ENCODE assay signal across 8 mouse cellular contexts in the genomic region with DNA sequence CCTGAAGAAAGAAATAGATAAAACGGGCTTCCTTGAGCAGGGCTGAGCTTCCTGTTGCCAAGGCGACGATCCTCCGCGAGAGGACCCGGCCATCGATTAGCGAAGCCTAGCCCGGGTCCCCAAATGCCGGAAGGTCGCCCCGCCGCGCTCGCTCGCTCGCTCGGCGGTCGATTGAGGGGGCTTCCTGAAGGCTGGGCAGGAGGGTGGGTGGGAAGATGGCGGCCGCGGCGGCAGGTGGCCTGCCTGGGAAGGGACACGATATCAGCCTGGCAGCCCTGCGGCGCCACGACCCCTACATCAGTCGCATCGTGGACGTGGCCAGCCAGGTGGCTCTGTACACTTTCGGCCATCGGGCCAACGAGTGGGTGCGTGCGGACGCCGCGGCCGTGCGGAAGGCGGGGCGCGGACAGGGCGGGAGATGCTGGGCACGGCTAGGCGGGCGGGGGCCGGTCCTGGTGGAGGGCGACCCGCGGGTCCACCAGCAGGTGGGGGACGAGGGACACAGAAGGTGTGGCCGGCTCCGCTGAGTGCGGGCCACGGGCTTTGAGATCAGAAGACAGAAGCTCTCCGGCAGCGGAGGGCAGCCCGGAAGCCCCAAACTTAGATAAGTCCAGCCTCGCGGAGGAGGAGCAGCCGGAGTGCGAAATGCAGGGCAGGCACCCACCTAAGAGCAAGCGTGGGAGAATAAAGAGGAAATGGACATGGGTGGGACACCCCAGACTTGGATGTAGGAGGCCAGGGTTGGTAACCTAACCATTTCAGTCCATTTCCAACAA. TPM values are rescaled to one million over a fixed set of nuclear protein-coding genes. Genes with fewer than 3 reads are reported as not detected.
DNase-seq lines count a peak whose midpoint lies in the region; ATAC-seq and TF ChIP-seq lines count a peak whose summit lies in the region.

A gene (plus strand): TSS at position 176 of the 776 bp plus-strand sequence.

- peak; percentile 69 for TF ChIP-seq CTCF in Patski (IDR thresholded peaks at IDR 0.05)

- peaks cover 10% of the 10 kb centered on the region for H3K36me3 ChIP-seq in hindbrain, embryonic 14.5 days (replicated peaks; ENCODE audit: control insufficient read depth, insufficient read depth)

- CTCF ChIA-PET in Patski (lab: Charles Lee) = interaction anchor here (0.6 to 1.5 kb wide), 3 partner anchors 16 to 549 kb away, joined by 3 to 4 read pairs (median 3); no protein-coding TSS in a partner anchor

- peak within 1 kb of the TSS; percentile 73 for H3K4me2 ChIP-seq in hindbrain, embryonic 14.5 days (replicated peaks)

- peak; percentile 30 for DNase-seq in Patski (ENCODE audit: low read depth, low spot score)
- peak; percentile 94 for DNase-seq in cerebellum, postnatal 14 days
- DNase-seq in frontal cortex, postnatal 25 days (ENCODE audit: low spot score in 2 of 2) = peak; percentile 69 to 70
- DNase-seq in hindbrain, embryonic 14.5 days (ENCODE audit: low spot score) = peak; percentile 92
- DNase-seq in layer of hippocampus, postnatal 36 days = peak; percentile 82 to 86
- DNase-seq in lung, postnatal 36 days = peak; percentile 91
- DNase-seq in retina, postnatal 1 day = peak; percentile 96
- peak; percentile 78 to 89 for DNase-seq in urinary bladder, adult 18-20 months (ENCODE audit: low spot score in 2 of 2)

- no peaks in the 10 kb centered on the region for H3K9me3 ChIP-seq in hindbrain, embryonic 14.5 days (ENCODE audit: control insufficient read depth, low read length)

- H3K27ac ChIP-seq in hindbrain, embryonic 14.5 days = peak within 1 kb of the TSS; percentile 94

- peaks cover 17% of the 10 kb centered on the region for H3K4me1 ChIP-seq in hindbrain, embryonic 14.5 days (replicated peaks; ENCODE audit: control insufficient read depth, insufficient read depth, low read length)

- H3K4me3 ChIP-seq in hindbrain, embryonic 14.5 days (replicated peaks; ENCODE audit: low read length) = peak within 1 kb of the TSS; percentile 84

- in situ Hi-C loops in Patski (cut with MboI; ENCODE audit: low pct_unique_long_range_greater_than_20kb) = no loop called here

- WGBS in hindbrain, embryonic 14.5 days = under 1% methylated on average over 56 of the region's 65 CpGs

- peaks cover 5% of the 10 kb centered on the region for H3K27me3 ChIP-seq in Patski
- no peaks in the 10 kb centered on the region for H3K27me3 ChIP-seq in hindbrain, embryonic 14.5 days (ENCODE audit: control insufficient read depth, insufficient read depth, low read length)

- peak; percentile 80 for ATAC-seq in Patski
- peak; percentile 95 for ATAC-seq in hindbrain, embryonic 14.5 days (ENCODE audit: low FRiP score)

- POLR2A ChIA-PET in Patski (lab: Charles Lee) = interaction anchor here (1.2 kb wide), 1 partner anchor 14 kb away, joined by 4 read pairs; no protein-coding TSS in a partner anchor

- peak within 1 kb of the TSS; percentile 89 for H3K9ac ChIP-seq in hindbrain, embryonic 14.5 days

RNA-seq across cellular contexts. Expression of the gene that starts here (rescaled TPM):
- 8.5 TPM for polyA plus RNA-seq in Patski (2021)
- 11.6 and 12.6 TPM in 2 replicates for polyA plus RNA-seq in hindbrain, embryonic 14.5 days (2014; fragmentation: Nextera tagmentation; extraction: Ambion mirVana)
- total RNA-seq in layer of hippocampus, postnatal 36 days (2021) = 10 to 100 TPM; 16.9 to 18.6 TPM

Comparison
In these comparisons a context has a peak if more than half of its experiments do, and no peak if none do; other contexts are left out.
1. Peak in every context shown above with its lines: DNase-seq, ATAC-seq, H3K4me3 ChIP-seq and H3K27ac ChIP-seq.
2. DNase-seq: peak in every context shown above with its lines; median percentile 96 in retina, postnatal 1 day; 94 in cerebellum, postnatal 14 days; 92 in hindbrain, embryonic 14.5 days; 91 in lung, postnatal 36 days; 84 in layer of hippocampus, postnatal 36 days; 84 in urinary bladder, adult 18-20 months; 70 in frontal cortex, postnatal 25 days; 30 in Patski.